Mouse (Mus musculus) liver, postnatal 0 days (tissue): ENCODE measurements at regions not wholly inside any gene's neighbourhood (a gene's known extent, or its start where the extent isn't known, plus 50 kb on each side); places are given as distances from the start of the nearest gene placed in this dataset.

Experiments
- CTCF ChIP-seq: sonication (generic); IDR thresholded peaks from 2 replicates; pipeline ENCODE4 v1.5.1; 2016; ENCODE audit warnings: antibody characterized with exemption, low read depth
- EP300 ChIP-seq: IDR thresholded peaks from 2 replicates; pipeline ENCODE4 v1.6.1; 2016; ENCODE audit warnings: antibody characterized with exemption, low read depth, mild to moderate bottlenecking

GRCm38 (mm10) chr8:128225123-128225522, 133.3 kb upstream of the Nrp1 start:
- TF ChIP-seq CTCF = no peak
- TF ChIP-seq EP300 = no peak
